Mouse (Mus musculus) midbrain, embryonic 12.5 days (tissue): ENCODE data around the gene Cdc34. TPM values are rescaled to one million over a fixed set of nuclear protein-coding genes. Genes with fewer than 3 reads are reported as not detected.

Source experiments
- ATAC-seq: fragments of 200-750 bp; cut with Nextera tagmentation; 2 replicates; pipeline ENCODE4 v1.8.0; 2017; ENCODE audit warnings: low read depth, moderate TSS enrichment, moderate library complexity; ENCODE audit not compliant: low FRiP score
- H3K27ac ChIP-seq: fragments of 300-500 bp; sonication (generic); replicated peaks from 2 replicates; pipeline ENCODE4 v1.5.1; 2016; ENCODE audit warnings: mild to moderate bottlenecking
- H3K27me3 ChIP-seq: fragments of 300-500 bp; sonication (generic); 2 replicates; pipeline ENCODE4 v1.6.1; 2016; ENCODE audit warnings: mild to moderate bottlenecking
- H3K36me3 ChIP-seq: fragments of 300-500 bp; sonication (generic); 2 replicates; pipeline ENCODE4 v1.6.1; 2016
- H3K4me1 ChIP-seq: fragments of 300-500 bp; sonication (generic); 2 replicates; pipeline ENCODE4 v1.6.1; 2016
- H3K4me2 ChIP-seq: fragments of 300-500 bp; sonication (generic); replicated peaks from 2 replicates; pipeline ENCODE4 v1.6.1; 2016; ENCODE audit warnings: mild to moderate bottlenecking, moderate library complexity
- H3K4me3 ChIP-seq: fragments of 300-500 bp; sonication (generic); 2 replicates; pipeline ENCODE4 v1.5.1; 2016; ENCODE audit warnings: mild to moderate bottlenecking
- H3K9ac ChIP-seq: fragments of 300-500 bp; sonication (generic); replicated peaks from 2 replicates; pipeline ENCODE4 v1.6.1; 2016; ENCODE audit warnings: mild to moderate bottlenecking, moderate library complexity
- H3K9me3 ChIP-seq: fragments of 300-500 bp; sonication (generic); 2 replicates; pipeline ENCODE4 v1.6.1; 2016; ENCODE audit warnings: mild to moderate bottlenecking
- WGBS: fragments of 180-500 bp; shearing (Covaris S2); methylation state at CpG from one replicate; pipeline ENCODE4 v1.1.7; 2016; 5-methylcytosine and 5-hydroxymethylcytosine counted together
- polyA plus RNA-seq: library from polyadenylated mRNA; unstranded; fragments of >200 nt; fragmentation: Nextera tagmentation; extraction: Ambion mirVana; gene quantifications from 2 replicates; pipeline ENCODE4 v1.2.1, GENCODE M21; 2016

Cdc34 gene
- 139 and 156 TPM in 2 replicates for polyA plus RNA-seq

DNA sequence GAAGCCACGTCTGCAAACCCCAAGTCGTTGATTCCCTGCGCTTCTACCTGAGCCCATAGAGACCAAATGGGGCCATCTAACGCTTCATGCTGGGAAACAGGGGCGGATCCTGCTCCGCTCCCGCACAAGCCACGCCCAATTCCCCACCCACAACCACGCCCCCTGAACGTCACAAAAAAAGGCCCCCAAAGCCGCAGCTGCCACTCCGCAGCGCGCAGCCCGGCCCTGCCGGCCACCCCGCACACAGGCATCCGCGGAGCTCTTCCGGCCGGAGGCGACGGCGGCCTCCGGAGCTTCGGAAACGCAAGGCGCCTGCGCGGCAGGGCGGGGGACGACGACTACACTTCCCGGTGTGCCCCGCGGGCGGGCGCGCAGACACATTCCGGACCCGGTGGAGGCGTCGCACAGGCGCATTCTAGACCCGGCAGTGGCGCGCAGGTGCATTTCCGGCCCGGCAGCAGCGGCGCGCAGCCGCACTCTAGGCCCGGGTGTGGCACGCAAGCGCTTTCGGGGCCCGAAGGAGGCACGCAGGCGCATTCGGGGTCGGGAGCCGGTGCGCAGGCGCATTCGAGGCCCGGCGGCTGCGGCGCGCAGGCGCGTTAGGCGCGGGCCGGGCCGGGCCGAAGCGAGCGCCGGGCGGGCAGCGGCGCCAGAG, at the start of gene Cdc34:
Cdc34 (plus strand) TSS at position 605 of the 655 bp plus-strand sequence.
- H3K27ac ChIP-seq, result peak within 1 kb of the TSS; percentile 83
- peaks cover 23% of the 10 kb centered on the region for H3K4me1 ChIP-seq
- under 1% methylated on average over 75 of the region's 84 CpGs for WGBS
- peaks cover 3% of the 10 kb centered on the region; the same call in 1 of the 2 replicates for H3K27me3 ChIP-seq
- no peaks in the 10 kb centered on the region for H3K9me3 ChIP-seq
- peak; percentile 93 for ATAC-seq
- peak within 1 kb of the TSS; percentile 92 for H3K4me3 ChIP-seq
- peak within 1 kb of the TSS; percentile 87 for H3K9ac ChIP-seq
- H3K4me2 ChIP-seq, result peak within 1 kb of the TSS; percentile 83
- H3K36me3 ChIP-seq, result peaks cover 30% of the 10 kb centered on the region

DNA sequence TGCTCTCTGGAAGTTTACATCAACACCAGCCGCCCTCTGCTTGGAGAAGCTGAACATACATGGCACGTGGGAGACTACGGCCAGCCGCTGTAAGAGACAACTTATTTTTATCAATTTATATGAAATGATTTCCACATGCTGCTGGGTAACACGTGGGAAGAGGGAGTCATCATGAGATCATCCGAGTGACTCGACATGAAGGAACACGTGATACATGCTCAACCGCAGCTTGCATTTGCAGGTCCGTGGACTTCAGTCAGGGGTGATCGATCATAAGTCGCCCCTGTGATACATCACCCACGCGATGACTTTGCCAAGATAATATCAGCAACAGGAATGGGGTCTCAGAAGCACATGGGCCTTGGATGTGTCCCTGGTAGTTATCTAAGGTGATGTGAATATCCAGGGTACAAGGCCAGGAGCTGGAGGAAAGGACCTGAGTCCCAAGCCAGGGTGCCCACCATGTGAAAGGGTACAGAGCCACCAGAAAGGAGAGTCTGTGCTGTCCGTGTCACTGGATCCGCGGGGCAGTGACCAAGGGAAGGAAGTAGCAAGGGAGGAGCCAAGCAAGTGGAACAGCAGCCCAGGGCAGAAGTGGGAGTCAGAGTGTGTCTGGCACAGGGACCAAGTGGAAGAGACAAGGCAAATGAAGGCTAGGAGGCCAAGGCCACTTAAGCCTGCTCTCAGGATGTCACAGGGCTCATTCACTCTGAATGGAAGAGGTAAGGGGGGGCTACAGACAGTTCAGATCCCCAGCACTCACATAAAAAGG, 48.8 kb upstream of the Cdc34 start:
- H3K27ac ChIP-seq, result no peak overlapping the region
- H3K4me2 ChIP-seq, result no peak overlapping the region
- H3K4me3 ChIP-seq, result no peak overlapping the region
- H3K27me3 ChIP-seq, result peaks cover 24% of the 10 kb centered on the region
- H3K4me1 ChIP-seq, result peaks cover 12% of the 10 kb centered on the region; the same call in 1 of the 2 replicates
- WGBS, result 87% methylated on average over 17 of the region's 17 CpGs
- H3K9ac ChIP-seq, result no peak overlapping the region
- no peaks in the 10 kb centered on the region for H3K9me3 ChIP-seq
- H3K36me3 ChIP-seq, result no peaks in the 10 kb centered on the region
- no peak for ATAC-seq

DNA sequence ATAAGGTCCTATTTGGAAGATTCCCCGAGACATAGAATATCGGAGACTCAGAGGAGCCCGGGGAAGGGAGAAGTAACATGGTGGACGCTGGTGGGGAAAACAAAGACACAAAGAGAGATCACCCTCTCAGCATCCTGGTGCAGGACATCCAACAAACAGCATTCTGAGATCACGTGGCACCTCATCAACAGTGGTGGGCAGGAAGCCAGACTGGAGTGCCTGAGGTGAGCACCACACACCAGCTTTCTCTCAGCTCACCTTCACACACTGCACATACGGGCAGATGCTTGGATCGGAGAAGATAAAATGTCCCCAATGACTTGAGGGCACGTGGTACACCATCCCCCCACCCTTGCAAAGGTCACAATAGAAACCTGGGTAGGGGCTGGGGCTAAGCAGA, 45.7 kb upstream of the Cdc34 start:
- peak overlapping the region; percentile 88; the same call in 1 of the 2 replicates for H3K27ac ChIP-seq

DNA sequence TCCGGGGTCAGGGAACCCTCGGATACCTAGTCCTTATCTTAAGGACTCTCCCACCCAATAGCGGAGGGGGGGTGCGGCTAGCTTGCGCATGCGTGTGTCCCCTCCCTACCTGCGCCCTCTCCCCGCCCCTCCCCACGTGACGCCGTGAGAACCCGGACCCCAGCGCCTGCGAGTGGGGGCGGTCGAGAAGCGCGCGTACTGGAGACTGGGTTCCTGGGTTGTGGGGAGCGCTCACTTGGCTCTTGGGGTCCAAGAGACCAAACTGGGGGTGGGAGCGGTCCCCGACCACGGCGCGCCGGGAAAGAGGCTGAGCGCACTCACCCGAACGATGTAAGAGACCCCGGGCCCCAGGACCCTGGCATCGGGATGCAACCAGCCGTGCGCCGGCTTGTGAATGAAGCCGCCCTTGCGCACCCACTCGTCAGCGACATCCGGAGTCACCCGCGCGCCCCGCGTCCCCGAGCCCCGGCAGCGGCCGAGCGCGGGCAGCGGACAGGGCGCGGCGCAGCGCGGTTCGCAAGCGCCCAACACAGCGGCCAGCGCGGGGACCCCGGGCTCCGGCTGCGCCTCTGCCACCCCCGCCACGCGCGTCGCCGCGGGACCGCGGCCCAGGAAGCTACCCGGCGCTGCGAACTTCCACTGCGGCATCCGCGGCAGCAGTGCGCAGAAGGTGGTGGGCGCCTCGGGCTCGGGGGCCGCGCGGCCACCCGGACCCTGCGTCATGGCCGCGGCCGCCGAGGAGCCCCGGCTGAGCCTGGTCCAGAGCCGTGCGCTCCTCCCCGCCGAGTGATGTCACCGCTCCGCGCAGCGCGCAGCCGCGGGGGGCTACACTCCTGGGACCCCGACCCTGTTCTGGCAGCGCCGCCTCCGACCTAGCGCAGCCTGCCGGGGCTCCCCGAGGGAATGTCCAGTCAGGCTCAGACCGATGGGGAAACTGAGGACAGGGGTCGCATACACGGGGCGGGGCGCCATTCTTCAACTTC, 44.6 kb upstream of the Cdc34 start, which contains the start of gene Shc2:
Shc2 (minus strand) TSS at position 791 of the 983 bp plus-strand sequence.
- peak within 1 kb of the TSS; percentile 81 for H3K9ac ChIP-seq
- H3K4me2 ChIP-seq, result peak within 1 kb of the TSS; percentile 81
- no peaks in the 10 kb centered on the region for H3K36me3 ChIP-seq
- H3K4me3 ChIP-seq, result peak within 1 kb of the TSS; percentile 65
- H3K27me3 ChIP-seq, result peaks cover 46% of the 10 kb centered on the region
- no peaks in the 10 kb centered on the region for H3K9me3 ChIP-seq
- peak; percentile 91 for ATAC-seq
- H3K27ac ChIP-seq, result peak within 1 kb of the TSS; percentile 88
- under 1% methylated on average over 94 of the region's 116 CpGs for WGBS
- H3K4me1 ChIP-seq, result peaks cover 21% of the 10 kb centered on the region; the same call in 1 of the 2 replicates

More for the DNA sequence above, 45.7 kb upstream of the Cdc34 start:
- H3K36me3 ChIP-seq, result no peaks in the 10 kb centered on the region
- peak overlapping the region; percentile 65 for H3K4me3 ChIP-seq
- H3K9me3 ChIP-seq, result no peaks in the 10 kb centered on the region
- H3K9ac ChIP-seq, result peak overlapping the region; percentile 81
- no peak for ATAC-seq
- 80% methylated on average over 8 of the region's 8 CpGs for WGBS
- peaks cover 46% of the 10 kb centered on the region for H3K27me3 ChIP-seq
- peak overlapping the region; percentile 81 for H3K4me2 ChIP-seq
- peaks cover 21% of the 10 kb centered on the region; the same call in 1 of the 2 replicates for H3K4me1 ChIP-seq

DNA sequence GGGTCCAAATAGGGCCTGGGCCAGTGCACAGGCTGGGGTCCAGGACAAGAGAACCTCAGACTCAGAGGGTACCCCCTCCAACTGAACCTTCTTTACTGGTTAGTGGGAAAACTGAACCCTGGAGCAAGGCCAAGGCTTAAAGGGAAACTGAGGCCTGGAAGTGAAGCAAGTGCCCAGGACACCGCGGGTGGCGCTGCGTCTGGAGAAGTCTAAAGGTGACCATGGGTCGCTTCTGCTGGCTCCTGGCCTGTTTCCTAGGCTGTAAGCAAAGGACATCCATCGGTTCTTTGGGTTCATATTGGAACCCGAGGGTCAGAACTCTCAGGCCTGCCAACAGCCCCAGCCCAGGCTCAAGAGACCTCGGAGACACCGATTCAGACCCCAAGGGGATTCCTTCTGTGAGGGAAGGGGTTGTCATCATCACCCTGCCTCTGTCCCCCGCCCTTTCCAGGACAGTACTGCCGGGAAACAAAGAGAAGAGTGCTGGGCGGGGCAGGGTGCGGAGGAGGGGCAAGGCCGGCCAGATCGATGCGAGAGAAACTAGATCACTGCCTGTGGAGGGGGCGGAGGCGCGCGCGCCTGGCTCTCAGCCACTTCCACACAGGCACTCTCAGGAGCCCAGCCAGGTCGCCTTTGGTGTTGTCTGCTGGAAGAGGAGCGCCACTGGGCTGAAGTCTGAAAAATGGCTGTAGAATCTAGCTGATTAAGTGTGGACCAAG, 43.4 kb upstream of the Cdc34 start:
- Histone ChIP-seq H3K4me1 (peaks cover 21% of the 10 kb centered on the region; the same call in 1 of the 2 replicates), H3K36me3 (no peaks in the 10 kb centered on the region), H3K9me3 (no peaks in the 10 kb centered on the region), H3K4me2 (peak overlapping the region; percentile 81), H3K4me3 (peak overlapping the region; percentile 65; the same call in 1 of the 2 replicates), H3K27me3 (peaks cover 46% of the 10 kb centered on the region), H3K9ac (no peak overlapping the region), H3K27ac (peak overlapping the region; percentile 88)
- ATAC-seq, result peak; percentile 7; the same call in 1 of the 2 replicates
- 6% methylated on average over 23 of the region's 23 CpGs for WGBS

DNA sequence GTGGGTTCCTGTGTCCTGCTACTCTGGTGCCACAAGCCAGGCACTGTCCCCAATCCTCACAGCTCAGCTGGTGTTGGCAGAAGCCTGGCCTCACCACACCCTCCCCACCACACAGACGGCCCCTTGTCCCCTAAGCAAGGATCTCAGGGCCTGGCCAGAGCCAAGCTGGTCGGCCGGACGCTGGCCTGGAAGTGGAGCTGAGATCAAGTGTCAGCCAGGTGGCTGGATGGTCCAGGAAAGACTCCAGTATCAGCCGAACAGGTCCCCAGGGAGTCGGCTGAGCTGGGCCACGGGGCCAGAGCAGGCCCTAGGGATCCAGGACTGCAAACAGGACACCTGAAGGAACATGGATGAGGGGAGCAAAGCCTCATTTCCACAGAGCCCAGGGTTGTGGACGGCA, 36.3 kb upstream of the Cdc34 start, which contains the start of gene Odf3l2:
Odf3l2 (minus strand) TSS at position 28 of the 400 bp plus-strand sequence.
- no peak for ATAC-seq
- Histone ChIP-seq H3K4me3 (no peak within 1 kb of the TSS), H3K36me3 (no peaks in the 10 kb centered on the region), H3K9ac (no peak within 1 kb of the TSS), H3K4me1 (no peaks in the 10 kb centered on the region), H3K9me3 (no peaks in the 10 kb centered on the region), H3K4me2 (no peak within 1 kb of the TSS), H3K27ac (no peak within 1 kb of the TSS), H3K27me3 (no peaks in the 10 kb centered on the region)
- WGBS, result 76% methylated on average over 8 of the region's 8 CpGs

DNA sequence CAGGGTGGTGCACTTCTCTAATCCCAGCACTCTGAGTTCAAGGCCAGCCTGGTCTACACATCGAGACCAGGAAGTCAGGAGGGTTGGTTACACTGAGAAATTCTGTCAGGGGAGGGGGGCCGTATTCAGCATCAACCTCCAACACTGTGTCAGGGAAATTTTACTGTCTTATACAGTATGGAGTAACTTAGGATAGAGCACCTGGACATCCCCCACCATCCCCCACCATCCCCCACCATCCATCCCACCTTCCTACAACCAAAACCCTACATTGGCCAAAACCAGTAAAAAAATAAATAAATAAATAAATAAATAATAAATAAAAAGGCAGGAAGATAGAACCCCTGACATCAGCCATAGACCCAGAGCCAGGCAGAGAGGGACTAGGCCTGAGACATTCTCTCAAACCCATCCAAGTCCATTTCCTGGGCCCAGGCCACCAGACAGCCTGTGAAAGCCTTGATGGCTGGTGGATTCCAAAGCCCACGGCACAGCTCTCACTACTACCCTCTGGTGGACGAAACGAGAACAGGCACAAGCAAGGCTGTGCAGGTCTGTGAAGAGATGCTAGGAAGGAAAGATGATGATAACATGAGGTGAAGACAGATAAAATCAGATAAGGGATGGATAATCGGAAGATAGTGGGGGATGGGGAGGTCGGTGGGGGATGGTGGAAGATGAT, 32.8 kb upstream of the Cdc34 start:
- Histone ChIP-seq H3K4me3 (no peak overlapping the region), H3K4me1 (peaks cover 2% of the 10 kb centered on the region; the same call in 1 of the 2 replicates), H3K27ac (no peak overlapping the region), H3K9ac (no peak overlapping the region), H3K36me3 (no peaks in the 10 kb centered on the region), H3K4me2 (no peak overlapping the region), H3K27me3 (0 out of 2 replicates have a peak, but pooled peaks cover 4% of the 10 kb centered on the region), H3K9me3 (no peaks in the 10 kb centered on the region)
- 28% methylated on average over 7 of the region's 7 CpGs for WGBS
- no peak for ATAC-seq

DNA sequence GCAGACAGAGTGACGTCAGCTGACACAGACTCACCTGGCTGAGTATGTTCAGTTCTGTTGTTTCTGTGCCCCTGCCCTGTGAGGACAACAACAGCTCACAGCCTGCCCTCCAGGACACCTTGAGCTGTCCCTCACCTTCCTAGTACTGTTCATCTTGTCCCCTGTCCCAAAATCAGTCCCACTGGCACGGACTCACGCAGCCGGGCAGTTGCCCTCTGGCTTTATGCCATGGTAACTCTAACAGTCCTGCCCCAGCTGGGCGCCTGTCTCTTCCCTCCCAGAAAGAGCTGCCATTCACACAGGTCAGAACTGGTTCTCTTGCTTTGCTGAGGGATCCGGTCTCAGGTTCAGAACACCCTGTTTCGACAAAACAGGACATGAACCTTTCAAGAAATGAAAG, 29.2 kb upstream of the Cdc34 start:
- Histone ChIP-seq H3K27ac (no peak overlapping the region), H3K27me3 (0 out of 2 replicates have a peak, but pooled peaks cover 4% of the 10 kb centered on the region), H3K9ac (no peak overlapping the region), H3K4me1 (peaks cover 11% of the 10 kb centered on the region), H3K36me3 (no peaks in the 10 kb centered on the region), H3K4me3 (no peak overlapping the region), H3K9me3 (no peaks in the 10 kb centered on the region), H3K4me2 (no peak overlapping the region)
- 83% methylated on average over 7 of the region's 7 CpGs for WGBS
- ATAC-seq, result no peak

DNA sequence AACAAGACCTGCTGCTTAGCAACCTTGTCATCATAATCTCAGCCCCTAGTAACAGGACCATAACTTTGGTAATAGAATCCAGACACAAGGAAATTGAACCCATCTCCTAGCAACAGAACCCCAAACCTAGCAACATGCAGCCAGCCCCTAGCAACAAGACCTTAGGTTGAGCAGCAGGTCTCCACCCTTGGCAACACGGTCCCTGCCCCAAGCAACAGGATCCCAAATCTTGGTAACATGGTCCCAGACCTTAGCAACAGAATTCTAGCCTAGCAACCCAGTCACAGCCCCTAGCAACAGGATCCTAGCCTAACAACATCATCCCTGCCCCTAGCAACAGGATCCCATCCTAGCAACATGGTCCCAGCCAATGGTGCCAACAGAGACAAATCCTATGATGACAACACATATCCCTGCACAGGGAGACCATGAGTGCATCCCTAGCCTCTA, 27.0 kb upstream of the Cdc34 start:
- Histone ChIP-seq H3K27me3 (0 out of 2 replicates have a peak, but pooled peaks cover 4% of the 10 kb centered on the region), H3K4me3 (no peak overlapping the region), H3K27ac (peak overlapping the region; percentile 39; the same call in 1 of the 2 replicates), H3K4me2 (no peak overlapping the region), H3K9me3 (no peaks in the 10 kb centered on the region), H3K36me3 (no peaks in the 10 kb centered on the region), H3K4me1 (peaks cover 11% of the 10 kb centered on the region), H3K9ac (no peak overlapping the region)
- ATAC-seq, result peak; percentile 85
- 13% methylated on average over 1 of the region's 1 CpGs for WGBS

DNA sequence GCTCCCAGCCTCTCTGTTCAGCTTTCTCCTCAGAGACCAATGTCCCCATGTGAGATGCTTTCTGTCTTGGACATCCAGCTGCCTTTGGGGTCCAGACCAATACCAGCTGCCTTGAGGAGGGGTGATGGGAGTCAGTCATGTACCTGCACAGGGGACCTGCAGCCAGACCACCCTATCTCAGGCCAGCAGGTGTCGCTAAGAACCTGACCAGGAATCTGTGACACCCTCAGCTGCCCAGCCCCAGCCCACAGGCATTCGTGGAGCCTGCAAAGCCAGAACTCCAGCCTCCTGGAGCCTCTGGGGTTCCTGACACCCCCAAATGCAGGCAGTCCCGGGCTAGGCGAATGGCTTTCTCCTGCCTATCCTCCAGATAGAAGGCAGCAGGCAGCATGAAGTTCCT, 23.2 kb upstream of the Cdc34 start:
- Histone ChIP-seq H3K36me3 (no peaks in the 10 kb centered on the region), H3K27me3 (0 out of 2 replicates have a peak, but pooled peaks cover 7% of the 10 kb centered on the region), H3K9me3 (no peaks in the 10 kb centered on the region), H3K9ac (no peak overlapping the region), H3K4me1 (peaks cover 11% of the 10 kb centered on the region), H3K4me3 (no peak overlapping the region), H3K27ac (no peak overlapping the region), H3K4me2 (no peak overlapping the region)
- ATAC-seq, result no peak
- 17% methylated on average over 4 of the region's 4 CpGs for WGBS
